Mouse (Mus musculus) brain, embryonic 14.5 days (tissue): ENCODE measurements around the gene Grm1. TPM values are rescaled to one million over a fixed set of nuclear protein-coding genes. Genes with fewer than 3 reads are reported as not detected.

Experiments
- DNase-seq: peaks from one replicate; pipeline ENCODE4 v3.0.0-alpha.2; 2011; ENCODE audit warnings: low read depth
- CTCF ChIP-seq: fragments of 200-500 bp; IDR thresholded peaks from 2 replicates; pipeline ENCODE4 v1.5.1; 2012; ENCODE audit warnings: inconsistent platforms, mild to moderate bottlenecking, moderate library complexity, borderline replicate concordance; ENCODE audit not compliant: insufficient read depth, insufficient read length; ENCODE audit errors: extremely low read depth
- POLR2A ChIP-seq: fragments of 200-500 bp; IDR thresholded peaks from 2 replicates; pipeline ENCODE4 v1.6.1; 2012; ENCODE audit warnings: mild to moderate bottlenecking, inconsistent platforms, borderline replicate concordance; ENCODE audit not compliant: poor library complexity, insufficient read depth, insufficient read length, severe bottlenecking; ENCODE audit errors: extremely low read depth
- polyA plus RNA-seq: library from polyadenylated mRNA; depleted of rRNA; stranded (reverse); fragments of >200 nt; gene quantifications from 2 replicates; pipeline ENCODE4 v1.2.3, GENCODE M21; 2012

The Grm1 gene
- polyA plus RNA-seq, 1 experiment = 7.0 TPM

GRCm38 (mm10) chr10:10866278-10866677, 215.9 kb downstream of the Grm1 start:
- TF ChIP-seq CTCF (no peak), POLR2A (no peak)
- no peak for DNase-seq

DNA sequence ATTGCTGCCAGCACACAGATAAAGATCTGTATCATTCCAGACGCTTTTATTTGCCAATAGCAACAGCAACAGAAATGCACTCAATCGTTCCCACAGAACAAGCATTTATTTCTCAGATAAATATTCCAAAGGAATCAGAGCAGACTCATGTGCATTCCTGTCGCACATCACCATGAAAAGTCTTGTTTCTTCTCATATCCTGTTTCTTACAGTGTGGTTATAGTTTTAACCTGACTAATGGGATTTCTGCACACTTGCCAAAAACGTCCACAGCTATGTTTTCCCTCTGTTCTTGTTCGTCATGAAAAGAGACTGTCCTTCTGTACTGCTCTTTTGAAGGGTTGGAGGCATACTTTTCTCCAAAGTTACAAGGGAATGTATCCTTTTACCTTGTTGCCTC, 217.4 kb downstream of the Grm1 start:
- TF ChIP-seq POLR2A = no peak
- no peak for TF ChIP-seq CTCF
- DNase-seq = peak; percentile 9

- peak; percentile 84 for DNase-seq
Measured at GRCm38 (mm10) chr10:10847376-10848286, 234.5 kb downstream of the Grm1 start.

DNA sequence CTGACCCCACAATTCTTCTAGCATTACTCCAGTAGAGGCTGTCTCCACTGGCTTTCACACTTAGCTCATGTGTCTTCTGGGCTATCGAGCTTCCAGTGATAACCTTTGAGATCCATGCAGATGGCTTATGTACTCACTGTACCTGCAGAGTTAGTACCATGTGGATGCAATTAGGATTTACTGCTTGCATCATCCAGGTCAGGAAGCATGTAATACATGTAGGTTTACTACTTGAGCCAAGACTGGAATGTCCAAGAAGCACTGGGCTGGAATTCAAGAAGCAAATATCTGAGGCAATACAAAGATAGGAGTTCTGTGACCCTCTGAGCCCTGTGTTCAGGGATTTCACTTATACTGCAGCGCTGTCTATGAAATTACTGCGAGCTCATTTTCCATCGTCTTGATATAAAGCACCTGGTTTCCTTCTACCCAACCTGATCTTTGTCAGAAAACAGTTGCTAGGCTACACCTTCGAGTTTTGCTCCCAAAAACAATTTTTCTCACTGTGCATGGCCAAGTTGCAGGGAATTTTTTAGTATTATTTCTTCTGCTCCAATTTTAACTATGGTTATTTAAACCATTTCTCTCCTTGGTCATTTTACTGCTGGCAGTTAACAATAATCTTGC, 237.0 kb downstream of the Grm1 start:
- no peak for DNase-seq

More at GRCm38 (mm10) chr10:10847376-10848286, 234.5 kb downstream of the Grm1 start:
- TF ChIP-seq CTCF (no peak), POLR2A (no peak)

DNA sequence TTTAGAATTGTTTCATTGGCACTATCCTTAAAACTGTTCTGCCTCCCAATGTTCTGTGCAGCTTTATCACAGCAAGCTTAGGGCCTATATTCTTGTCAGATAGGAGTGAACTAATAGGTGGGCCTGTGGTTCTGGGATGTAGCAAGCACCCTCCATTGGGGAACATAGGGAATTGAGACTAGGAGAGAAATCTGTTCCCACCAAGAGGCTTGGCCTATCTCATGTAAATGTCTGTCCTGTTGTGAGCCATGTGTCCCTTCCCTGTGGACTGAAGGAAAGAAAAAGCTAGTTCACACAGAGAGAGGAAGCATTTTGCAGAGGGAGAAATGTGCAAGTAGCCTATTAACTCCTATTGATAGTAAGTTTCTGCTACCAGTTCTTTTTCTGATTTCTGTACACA, 246.8 kb downstream of the Grm1 start:
- no peak for DNase-seq
- TF ChIP-seq CTCF (no peak), POLR2A (no peak)

More for the DNA sequence above, 237.0 kb downstream of the Grm1 start:
- TF ChIP-seq POLR2A (no peak), CTCF (no peak)

DNA sequence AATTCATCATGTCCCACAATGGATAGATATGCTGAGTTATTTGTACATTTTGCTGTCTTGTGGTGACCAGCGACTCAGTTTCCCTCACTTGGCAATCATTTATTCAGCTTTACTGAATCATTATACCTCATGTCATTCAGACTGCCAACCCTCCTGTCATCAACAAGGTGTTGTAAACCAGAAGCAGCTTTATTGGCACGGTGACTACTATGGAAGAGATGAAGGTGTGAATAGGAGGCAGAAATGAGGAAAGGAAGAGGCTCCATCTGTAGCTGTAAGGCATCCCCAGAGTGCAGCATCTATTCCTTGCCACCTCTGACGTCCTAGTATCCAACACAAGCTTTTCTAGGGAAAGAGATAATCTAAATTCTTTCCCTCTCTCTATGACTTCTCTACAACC, 247.3 kb downstream of the Grm1 start:
- no peak for TF ChIP-seq POLR2A
- TF ChIP-seq CTCF = no peak
- no peak for DNase-seq

DNA sequence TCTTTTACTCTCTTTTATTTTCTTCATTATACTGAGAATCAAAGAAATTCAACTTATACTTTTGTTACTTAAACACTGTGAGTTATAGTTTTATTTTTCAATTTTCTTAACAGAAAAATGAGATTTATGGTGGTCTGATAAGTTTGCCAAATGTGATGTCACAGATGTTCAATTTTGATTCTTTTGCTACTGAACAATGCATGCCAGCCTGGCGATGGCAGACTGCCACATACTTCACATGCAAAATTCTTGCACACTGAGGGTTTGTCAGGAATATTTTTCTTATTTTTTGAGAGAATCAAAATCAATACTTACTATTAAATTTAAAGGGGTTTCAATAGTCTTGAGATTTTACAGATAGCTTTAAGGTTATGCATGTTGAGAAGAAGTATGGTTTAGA, 251.0 kb downstream of the Grm1 start:
- DNase-seq = peak; percentile 27
- TF ChIP-seq POLR2A = no peak
- TF ChIP-seq CTCF = no peak

- TF ChIP-seq CTCF (no peak), POLR2A (no peak)
- no peak for DNase-seq
Measured at GRCm38 (mm10) chr10:10827308-10827707, 254.8 kb downstream of the Grm1 start.

GRCm38 (mm10) chr10:10818061-10818460, 264.1 kb downstream of the Grm1 start:
- DNase-seq = no peak
- TF ChIP-seq CTCF (no peak), POLR2A (no peak)

DNA sequence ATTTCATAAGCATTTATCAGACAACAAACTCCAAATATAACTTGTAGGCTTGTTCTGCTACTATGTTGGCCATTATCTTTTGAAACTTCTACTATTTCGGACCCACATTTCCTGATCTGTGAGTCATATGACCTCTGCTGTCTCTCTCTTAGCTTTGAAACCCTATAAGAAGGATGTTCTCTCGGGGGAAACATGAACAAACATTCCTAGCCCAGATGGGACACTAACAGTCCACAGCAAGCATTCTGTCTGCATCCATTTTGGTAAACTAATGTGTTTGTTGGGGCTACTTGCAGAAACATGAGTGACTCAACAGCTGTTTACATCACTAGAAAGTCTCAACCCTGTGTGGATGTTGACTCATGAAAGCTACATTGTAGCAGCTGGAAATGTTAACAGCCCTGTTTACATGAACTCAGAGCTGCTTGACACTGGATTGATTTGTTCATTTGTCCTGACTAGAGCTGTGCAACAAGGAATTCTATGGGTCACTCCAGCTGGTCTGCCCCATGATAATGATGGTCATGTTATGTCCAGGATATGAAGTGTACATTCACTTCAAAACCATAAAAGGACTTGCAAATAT, 267.4 kb downstream of the Grm1 start:
- DNase-seq = no peak
- TF ChIP-seq POLR2A (no peak), CTCF (no peak)
